Mouse (Mus musculus): ENCODE data around the gene Micu2. TPM values are rescaled to one million over a fixed set of nuclear protein-coding genes. Genes with fewer than 3 reads are reported as not detected.

The Micu2 gene
- 10 to 100 TPM in 1 of 2 experiments, 1 to 10 TPM in 1; 2.9 to 30.2 TPM for polyA plus RNA-seq (2012; fragmentation: generic; extraction: Trizol)

DNA sequence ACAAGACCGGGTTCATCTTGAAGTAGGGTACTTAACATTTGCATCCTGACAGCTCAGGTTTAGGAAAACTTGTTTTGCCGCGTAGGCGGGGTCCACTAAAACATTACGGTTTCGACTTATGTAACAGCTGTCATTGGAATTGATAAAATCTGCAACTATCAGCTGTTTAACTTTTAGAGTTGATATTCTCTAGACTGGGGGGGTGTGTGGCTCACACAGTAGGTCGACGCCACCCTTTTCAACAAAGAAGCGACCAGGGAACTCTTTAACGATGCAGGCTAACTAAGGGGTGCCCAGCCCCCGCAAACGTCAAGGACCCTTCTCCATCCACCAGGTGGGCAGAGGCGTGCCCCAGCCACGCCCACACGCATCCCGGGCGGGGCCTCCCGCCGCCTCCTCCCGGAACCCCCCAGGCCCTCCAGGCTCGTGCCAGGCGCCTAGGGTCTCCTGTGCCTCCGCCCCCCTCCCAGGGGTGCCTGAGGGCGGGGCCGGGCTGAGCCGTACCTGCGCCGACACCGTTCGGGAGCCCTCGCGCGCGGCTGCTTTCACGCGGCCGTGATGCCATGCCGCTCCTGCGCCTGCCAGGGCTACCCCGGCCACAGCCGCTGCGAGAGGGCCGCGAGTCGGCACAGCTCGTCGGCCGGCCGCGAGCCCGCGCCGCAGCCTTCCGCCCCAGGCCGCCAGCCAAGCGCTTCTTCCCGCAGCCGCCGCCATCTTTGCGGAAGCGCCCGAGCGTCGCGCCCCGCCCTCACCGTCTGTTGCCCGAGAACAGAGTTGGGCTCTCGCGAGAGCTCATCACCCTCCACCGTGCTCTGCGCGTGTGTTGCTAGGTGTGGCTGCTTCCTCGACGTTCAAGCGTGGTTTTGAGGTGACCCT is at the start of gene Micu2:
Micu2 (minus strand) TSS at position 737 of the 876 bp plus-strand sequence.

DNA sequence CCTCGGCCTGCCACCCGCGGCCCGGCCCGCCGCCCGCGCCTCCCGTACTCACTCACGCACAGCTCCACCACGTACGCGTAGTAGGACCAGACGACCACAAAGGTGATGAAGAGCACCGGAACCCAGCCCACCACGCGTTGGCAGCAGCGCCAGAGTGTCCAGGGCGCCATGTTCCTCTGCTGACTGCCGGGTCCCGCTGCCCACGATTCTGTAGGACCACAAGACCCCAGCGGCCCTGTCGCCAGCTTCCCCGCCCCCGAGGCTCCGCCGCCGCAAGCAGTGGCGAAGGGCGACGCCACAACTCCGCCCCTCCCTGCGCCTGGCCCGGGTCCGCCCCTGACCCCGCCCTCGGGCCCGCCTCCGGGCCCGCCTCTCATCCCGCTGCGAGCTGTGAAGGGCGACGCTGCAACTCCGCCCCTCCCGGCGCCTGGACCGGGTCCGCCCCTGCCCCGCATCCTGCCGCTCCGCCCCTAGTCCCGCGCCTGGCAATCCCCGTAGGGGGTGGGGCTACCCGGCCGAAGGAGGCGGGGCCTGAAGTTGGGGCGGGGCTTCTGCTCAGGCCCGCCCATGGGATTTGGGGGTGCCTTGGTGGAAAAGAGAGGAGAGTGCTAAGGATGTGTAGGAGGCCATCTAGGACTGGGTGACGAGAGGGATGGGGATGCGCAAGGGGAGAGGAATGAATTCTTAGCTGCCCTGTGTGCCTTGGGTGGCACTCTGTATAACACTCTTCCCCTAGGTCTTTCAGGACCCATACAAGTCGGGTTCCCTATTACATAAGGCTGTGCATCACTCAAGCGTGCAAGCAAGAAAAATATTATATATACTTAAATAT is 108.8 kb downstream of the Micu2 start, which contains the start of gene Zdhhc20:
Zdhhc20 (minus strand) TSS at position 266 of the 832 bp plus-strand sequence.

Other genes starting within 250 kb of the Micu2 start
- 1 to 10 TPM; 2.0 to 8.3 TPM for gene Lats2, start 240.9 kb downstream of the Micu2 start, polyA plus RNA-seq (2012; fragmentation: generic; extraction: Trizol)
- 100 to 1,000 TPM in 1 of 2 experiments, 10 to 100 TPM in 1; 52.8 to 253 TPM for gene Sap18, start 201.1 kb downstream of the Micu2 start, polyA plus RNA-seq (2012; fragmentation: generic; extraction: Trizol)
- gene Ska3, start 173.1 kb downstream of the Micu2 start, polyA plus RNA-seq (2012; fragmentation: generic; extraction: Trizol) = 1 to 10 TPM; 2.0 to 8.0 TPM
- 100 to 1,000 TPM; 117 to 165 TPM for gene Mrpl57, start 173.0 kb downstream of the Micu2 start, polyA plus RNA-seq (2012; fragmentation: generic; extraction: Trizol)
- gene Zdhhc20, start 109.0 kb downstream of the Micu2 start, polyA plus RNA-seq (2012; fragmentation: generic; extraction: Trizol) = 1 to 10 TPM in 1 of 2 experiments, under 1 TPM in 1; 0.84 to 6.3 TPM
- gene Fgf9, start 71.3 kb upstream of the Micu2 start, polyA plus RNA-seq (2012; fragmentation: generic; extraction: Trizol) = not detected

Data from C3H10T1/2 (cell line).